Mouse (Mus musculus): Measurements from ENCODE around the gene Aldh5a1.
A peak's percentile ranks its signal among the peaks of the same experiment; 100 is the strongest.
"Not testable (repeated sequence)": the region's sequence is repeated elsewhere in the genome, so short reads cannot be mapped to it uniquely, and the experiment has no call there.

Gene Aldh5a1

DNA sequence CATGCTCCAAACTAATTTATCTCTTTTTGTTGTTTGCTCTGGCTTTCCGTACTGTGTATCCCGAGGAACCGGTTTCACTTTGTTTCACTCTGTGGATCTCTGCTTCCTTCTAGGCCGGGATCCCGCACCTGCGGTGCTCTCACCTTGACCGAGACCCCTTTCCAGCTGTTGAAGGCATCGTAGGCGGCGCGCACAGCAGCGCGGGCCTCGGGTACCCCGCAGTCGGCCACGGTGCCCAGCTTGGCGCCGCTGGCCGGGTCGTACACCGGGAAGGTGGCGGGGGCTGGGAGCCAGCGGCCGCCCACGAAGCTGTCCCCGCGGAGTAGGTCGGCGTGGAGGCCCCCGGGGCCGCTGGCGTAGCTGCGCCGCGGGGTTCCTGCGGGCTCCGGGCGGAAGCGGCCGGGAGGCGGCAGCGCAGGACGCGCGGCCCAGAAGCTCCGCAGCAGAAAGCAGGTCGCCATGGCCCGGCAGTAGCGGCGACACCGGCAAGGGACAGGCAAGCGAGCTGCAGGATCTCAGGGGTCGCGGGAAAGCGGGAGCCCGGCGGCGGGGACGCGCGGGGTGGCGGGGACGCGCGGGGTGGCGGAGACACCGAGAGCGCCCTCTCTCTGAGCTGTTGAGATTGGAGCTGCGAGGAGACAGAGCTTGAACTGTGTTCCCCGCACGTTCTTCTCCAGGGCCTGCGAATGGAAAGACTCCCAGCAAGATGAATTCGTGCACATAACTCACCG lies at the start of gene Aldh5a1:
Gene Aldh5a1 (minus strand): TSS at position 554 of the 731 bp plus-strand sequence.
- DNase-seq (ENCODE audit: low spot score) = peak; percentile 65

DNA sequence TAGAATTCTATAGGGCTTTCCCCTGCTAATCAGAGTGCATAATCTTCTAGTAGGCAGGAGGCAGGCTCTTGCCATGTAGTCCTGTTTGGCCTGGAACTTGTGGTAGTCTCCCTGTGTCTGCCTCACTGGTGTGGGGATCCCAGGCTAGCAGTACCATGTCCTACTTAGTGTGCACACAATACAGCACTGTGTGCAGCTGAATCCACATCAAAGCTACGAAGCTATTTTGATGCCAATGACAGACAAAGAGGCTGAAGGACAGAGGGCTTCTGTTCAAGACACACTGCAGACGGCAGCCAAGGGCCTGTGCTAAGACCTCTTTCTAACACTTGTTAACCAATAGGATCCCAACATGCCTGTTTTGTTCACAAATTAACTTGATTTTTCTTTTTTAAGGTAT lies 48.0 kb upstream of the Aldh5a1 start:
- DNase-seq (ENCODE audit: low spot score) = no peak

GRCm38 (mm10) chr13:24981031-24981430 lies 43.6 kb upstream of the Aldh5a1 start:
- no peak for DNase-seq (ENCODE audit: low spot score)

- no peak for DNase-seq (ENCODE audit: low spot score)
These were observed 40.4 kb upstream of the Aldh5a1 start for GRCm38 (mm10) chr13:24977820-24978342.

DNA sequence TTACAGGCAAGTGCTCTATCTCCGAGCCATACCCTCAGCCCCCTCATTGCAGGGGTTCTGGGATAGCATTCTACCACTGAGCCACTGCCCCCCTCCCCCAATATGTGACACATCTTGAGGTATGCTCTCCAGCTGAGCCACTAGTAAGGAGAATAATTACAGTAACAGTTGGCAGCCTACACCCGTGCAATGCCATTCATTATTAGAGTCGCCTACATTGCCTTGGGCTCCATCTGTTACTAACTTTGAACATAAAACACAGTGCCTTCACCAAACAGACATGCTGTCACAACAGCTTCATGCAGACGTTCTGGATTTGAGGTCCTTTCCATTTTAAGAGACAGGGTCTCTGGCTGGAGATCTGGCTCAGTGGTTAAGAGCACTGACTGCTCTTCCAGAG lies 38.9 kb upstream of the Aldh5a1 start:
- no peak for DNase-seq (ENCODE audit: low spot score)

- not testable (repeated sequence) for DNase-seq (ENCODE audit: low spot score)
These were observed 34.3 kb upstream of the Aldh5a1 start for GRCm38 (mm10) chr13:24971776-24972175.

DNA sequence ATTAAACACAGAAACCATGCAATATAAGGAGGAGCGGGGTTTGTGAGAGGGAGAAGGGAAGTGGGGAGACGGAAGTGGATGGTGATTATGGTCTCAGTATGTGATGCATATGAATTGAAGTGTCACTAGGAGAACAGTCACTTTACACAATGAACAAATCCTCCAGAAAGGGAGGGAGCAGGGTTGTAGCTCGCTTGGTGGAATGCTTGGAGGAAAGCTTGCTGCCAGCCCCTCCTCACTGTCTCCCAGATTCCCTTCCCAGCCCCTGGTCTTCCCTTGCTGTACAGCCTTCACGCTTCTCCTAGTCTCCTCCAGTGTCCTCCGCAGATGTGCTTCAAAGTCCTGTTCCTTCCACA lies 28.4 kb upstream of the Aldh5a1 start:
- DNase-seq (ENCODE audit: low spot score) = no peak

DNA sequence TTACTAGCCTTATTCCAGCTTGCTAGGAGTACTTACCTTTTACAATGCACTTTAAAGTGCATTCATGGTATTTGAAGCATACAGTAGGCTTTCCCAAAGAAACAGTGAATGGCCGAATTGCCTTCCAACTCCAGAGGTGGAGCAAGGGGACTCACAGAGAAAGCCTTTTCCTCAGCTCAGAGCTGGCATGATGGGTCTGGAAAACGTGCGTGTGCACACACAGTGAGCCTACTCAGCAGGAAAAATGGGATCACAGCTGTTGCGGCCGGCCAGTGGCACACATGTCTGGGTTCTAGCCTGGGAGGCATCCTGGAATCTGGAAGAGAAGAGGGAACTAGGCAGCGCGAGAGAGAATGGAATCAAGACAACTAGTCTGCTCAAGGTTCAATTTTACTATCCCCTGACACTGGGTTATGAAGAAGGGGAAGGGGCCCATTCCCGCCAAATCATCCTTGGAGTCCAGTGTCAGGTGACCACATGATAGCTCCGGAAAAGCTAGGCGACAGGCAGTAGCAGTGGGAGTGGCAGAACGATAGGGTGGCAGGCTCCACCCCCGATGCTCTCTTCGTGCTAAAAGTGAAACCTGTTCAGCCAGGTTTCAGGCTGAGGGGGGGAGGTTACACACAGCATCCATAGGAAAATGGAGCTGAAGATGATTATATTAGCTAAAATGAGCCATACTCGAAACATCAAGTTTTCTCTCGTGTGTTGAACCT lies 27.8 kb upstream of the Aldh5a1 start:
- DNase-seq (ENCODE audit: low spot score) = no peak

- DNase-seq (ENCODE audit: low spot score) = no peak
These were observed 24.7 kb upstream of the Aldh5a1 start for GRCm38 (mm10) chr13:24962119-24962518.

DNA sequence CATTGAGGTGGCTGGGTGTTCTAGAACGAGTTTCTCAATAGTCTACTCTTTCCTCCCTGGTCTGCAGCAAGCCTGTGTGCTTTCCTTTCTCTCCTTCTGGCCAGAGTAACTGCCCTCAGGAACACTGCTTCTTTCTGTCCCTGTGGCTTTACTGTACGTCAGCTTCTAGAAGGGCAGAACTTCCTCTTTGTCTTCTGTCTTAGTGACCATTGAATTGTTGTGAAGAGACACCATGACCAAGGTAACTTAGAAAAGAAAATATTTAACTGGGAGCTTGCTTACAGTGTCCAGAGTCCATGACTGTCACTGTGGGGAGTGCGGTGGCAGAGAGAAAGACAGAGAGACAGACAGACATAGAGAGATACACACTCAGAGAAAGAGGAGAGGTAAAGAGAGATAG lies 22.6 kb upstream of the Aldh5a1 start:
- DNase-seq (ENCODE audit: low spot score) = no peak

GRCm38 (mm10) chr13:24958671-24959070 lies 21.2 kb upstream of the Aldh5a1 start:
- no peak for DNase-seq (ENCODE audit: low spot score)

DNA sequence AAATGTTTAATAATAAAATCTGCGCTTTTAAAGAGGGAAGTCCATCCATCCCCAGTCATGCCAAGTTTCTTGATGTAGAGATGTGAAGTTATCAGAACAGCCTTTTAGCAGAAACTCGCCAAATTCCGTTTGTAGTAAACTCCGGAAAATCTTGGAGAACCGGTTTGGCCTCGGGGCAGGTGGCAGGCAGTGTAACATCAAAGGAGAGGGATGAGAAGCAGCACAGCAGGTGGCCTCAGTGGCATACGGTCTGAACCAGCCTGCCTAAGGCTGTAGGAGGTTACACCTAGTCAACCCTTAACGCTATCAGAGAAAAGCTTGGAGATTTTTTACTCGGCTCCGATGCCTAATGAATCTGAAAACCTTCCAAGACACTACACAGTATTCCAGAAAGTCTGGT lies 18.0 kb upstream of the Aldh5a1 start:
- peak; percentile 20 for DNase-seq (ENCODE audit: low spot score)

DNA sequence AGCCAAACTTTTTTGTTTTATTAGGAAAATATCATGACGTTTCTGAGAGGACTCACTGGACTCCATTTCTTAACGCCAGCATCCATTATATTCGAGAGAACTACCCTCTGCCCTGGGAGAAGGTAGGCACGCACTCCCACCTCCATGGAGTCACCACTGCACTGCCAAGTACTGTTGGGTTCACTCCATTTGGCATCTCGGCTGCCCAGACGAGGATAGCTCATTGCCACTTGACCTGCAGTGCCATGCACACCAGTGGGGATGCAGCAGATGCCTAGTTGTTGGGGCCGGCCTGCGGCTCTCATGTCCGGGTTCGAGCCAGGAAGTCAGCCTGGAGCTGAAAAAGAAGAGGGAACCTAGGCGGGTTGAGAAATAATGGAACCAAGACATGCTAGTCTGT lies 17.6 kb upstream of the Aldh5a1 start:
- DNase-seq (ENCODE audit: low spot score) = no peak

DNA sequence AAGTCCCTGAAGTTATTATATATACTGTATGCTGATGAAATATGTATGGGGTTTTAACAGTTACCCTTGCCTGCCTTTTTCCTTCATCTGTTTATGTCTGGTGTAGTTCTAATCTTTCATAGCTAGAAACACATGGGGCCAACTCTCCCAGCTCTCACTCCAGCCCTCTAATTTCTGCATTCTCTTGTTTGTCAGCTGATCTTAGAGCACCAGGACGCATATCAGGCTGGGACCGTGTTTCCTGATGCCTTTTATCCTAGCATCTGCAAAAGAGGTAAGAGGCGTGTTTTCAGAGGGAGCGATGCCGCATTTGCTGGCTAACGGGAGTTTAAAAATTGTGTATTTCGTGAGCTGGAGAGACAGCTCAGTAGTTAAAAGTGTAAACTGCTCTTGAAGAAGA lies 15.2 kb upstream of the Aldh5a1 start:
- DNase-seq (ENCODE audit: low spot score) = no peak

- DNase-seq (ENCODE audit: low spot score) = no peak
These were observed 11.4 kb upstream of the Aldh5a1 start for GRCm38 (mm10) chr13:24948870-24949269.

GRCm38 (mm10) chr13:24947158-24947557 lies 9.7 kb upstream of the Aldh5a1 start:
- DNase-seq (ENCODE audit: low spot score) = no peak

GRCm38 (mm10) chr13:24945567-24945966 lies 8.1 kb upstream of the Aldh5a1 start:
- no peak for DNase-seq (ENCODE audit: low spot score)

DNA sequence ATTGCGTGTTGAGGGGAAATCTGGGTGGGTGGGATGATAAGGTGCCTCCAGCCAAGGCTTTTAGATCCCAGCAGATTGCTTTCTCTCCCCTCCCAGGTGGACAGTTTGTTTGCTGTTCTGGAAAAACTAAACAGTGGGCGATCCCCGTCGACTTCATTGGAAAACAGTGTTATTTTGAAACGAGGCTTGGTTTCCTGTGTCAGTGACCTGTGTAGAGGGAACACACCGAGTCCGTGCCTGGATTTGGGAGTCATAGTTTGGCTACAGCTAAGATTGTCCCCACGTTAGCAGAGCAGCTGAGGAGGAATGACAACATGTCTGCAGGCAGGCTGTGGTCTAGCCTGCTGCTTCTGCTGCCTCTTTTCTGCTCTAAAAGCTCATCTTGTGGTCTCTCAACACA lies 5.8 kb upstream of the Aldh5a1 start:
- DNase-seq (ENCODE audit: low spot score) = no peak

GRCm38 (mm10) chr13:24942512-24943282 lies 5.2 kb upstream of the Aldh5a1 start, which contains the start of gene Gpld1:
Gene Gpld1 (plus strand): TSS chr13:24943152.
- no peak for DNase-seq (ENCODE audit: low spot score)

DNA sequence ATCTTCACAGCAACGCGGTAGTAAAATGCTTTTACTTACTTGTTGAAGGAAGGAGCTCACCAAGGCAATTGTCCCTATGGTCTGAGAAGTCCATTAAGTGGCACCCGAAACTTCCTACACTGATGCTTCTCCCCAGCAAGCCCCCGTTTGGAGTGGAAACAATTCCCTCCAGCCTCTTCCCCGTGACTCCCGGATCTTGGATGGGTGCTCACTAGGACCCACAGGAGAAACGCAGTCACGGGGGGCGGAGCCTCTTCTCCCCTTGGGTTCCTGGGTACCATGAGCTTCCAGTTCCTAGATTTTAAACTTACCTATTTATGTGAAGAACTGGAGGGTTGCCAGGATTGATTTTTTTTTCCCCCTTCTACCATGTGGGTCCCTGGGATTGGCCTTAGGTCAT lies 2.0 kb upstream of the Aldh5a1 start:
- DNase-seq (ENCODE audit: low spot score) = no peak

DNA sequence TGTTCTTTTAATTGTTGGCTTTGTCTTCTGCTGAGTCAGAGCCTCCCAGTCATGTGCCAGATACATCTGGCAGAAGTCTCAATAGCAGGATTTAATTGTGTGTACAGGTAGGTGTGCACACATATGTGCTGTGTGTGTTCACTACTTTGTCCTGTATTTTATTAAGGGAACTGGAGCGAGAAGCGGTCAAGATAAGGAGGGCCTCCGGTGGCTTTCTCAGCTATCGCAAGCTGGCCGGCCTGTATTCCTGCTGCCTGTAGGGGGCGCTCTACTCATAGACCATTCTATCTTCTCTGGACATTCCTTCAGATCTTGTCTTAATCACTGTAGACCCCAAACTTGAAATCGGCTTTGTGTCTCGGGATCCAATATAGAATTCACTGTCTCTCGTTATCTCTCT lies 1.2 kb upstream of the Aldh5a1 start:
- DNase-seq (ENCODE audit: low spot score) = peak; percentile 75

DNA sequence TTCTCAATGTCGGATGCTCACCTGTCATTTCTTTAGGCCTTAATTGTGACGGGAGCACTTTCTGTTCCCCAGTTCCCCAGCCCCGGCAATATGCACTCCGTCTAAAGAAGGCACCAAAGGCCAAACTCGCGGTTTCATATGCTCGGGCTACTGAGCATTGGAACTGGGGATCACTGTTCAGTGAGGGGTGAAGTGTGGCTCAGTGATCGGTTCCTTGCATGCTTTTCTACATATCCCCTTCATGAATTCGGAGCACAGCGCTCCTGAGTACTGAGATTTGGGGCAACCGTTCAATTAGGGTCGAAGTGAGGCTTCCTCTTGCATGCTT lies 342 bp upstream of the Aldh5a1 start:
- DNase-seq (ENCODE audit: low spot score) = no peak

DNA sequence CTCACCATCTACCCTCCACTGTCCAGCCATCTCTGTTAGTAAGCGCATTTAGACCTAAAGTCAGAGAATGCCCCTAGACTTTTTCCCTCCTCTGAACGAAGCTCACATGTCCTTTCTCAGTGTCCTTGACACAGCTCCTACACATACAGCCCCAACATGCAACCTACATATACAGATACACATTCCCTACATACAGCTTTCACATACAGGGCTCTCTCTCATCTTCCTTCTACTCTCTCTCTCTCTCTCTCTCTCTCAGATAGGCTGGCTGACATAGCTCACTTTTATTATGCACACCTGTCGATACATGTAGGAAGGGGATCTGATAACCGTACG lies 721 bp downstream of the Aldh5a1 start:
- no peak for DNase-seq (ENCODE audit: low spot score)

All from urinary bladder, postnatal 25 days (tissue).